Mouse (Mus musculus): ENCODE measurements around the gene Vwa8. TPM values are rescaled to one million over a fixed set of nuclear protein-coding genes. Genes with fewer than 3 reads are reported as not detected.

The Vwa8 gene
- total and polyA plus RNA-seq, 3 experiments = 12.4 to 17.5 (median 15.9) TPM

DNA sequence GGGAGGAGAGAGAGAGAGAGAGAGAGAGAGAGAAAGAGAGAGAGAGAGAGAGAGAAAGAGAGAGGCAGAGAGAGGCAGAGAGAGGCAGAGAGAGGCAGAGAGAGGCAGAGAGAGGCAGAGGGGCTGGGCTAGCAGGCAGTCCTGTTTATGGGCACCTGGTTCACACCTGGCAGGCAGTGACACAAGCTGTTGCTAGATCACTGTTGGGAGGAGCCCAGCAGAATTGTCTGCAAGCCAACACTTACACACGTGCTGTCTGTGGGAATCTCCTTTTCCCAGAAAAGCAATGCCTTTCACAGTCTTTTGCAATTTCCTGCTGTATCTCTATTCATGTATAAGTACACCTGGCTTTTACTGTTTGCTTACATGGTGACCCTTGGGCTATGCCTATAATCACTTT is 260.5 kb downstream of the Vwa8 start:
- Histone ChIP-seq H3K4me1 (ENCODE audit: control insufficient read depth in 1 of 2, insufficient read depth in 2 of 2) (0 out of 4 replicates have a peak, but pooled peaks cover 0 to 3% of the 10 kb centered on the region in 2 experiments), H3K9ac (ENCODE audit: insufficient read depth, low read depth) (no peak overlapping the region), H3K4me3 (replicated peaks in 1 of 3; ENCODE audit: low read depth in 2 of 3, low read length in 2 of 3, poor library complexity in 1 of 3) (no peak overlapping the region), H3K9me3 (replicated peaks; ENCODE audit: low read length) (peaks cover 6% of the 10 kb centered on the region), H3K79me2 (replicated peaks; ENCODE audit: control insufficient read depth, extremely low read depth, insufficient read depth, poor library complexity, severe bottlenecking) (no peaks in the 10 kb centered on the region), H3K27me3 (replicated peaks) (no peaks in the 10 kb centered on the region), H3K27ac (ENCODE audit: insufficient read depth, low read depth) (no peak overlapping the region), H3K36me3 (replicated peaks in 1 of 2; ENCODE audit: control insufficient read depth in 1 of 2, insufficient read depth in 1 of 2, low read length in 1 of 2) (peaks cover 0 to 30% of the 10 kb centered on the region in 2 experiments), H3K4me2 (ENCODE audit: insufficient read depth, low read depth, poor library complexity, severe bottlenecking) (no peak overlapping the region)
- dilution Hi-C loops (cut with MboI; ENCODE audit: extremely low pct_ligation_motif_present, extremely low pct_unique_long_range_greater_than_20kb, low sequenced_read_pairs) (no loop called here), in situ Hi-C loops (cut with MboI; ENCODE audit: low pct_ligation_motif_present, low pct_unique_long_range_greater_than_20kb, low sequenced_read_pairs) (loop anchor here (5.0 to 10.0 kb wide), 2 partner anchors 255 to 432 kb away; no protein-coding TSS in a partner anchor)
- DNase-seq (ENCODE audit: extremely low read depth) = no peak
- TF ChIP-seq MYC (IDR thresholded peaks at IDR 0.05; ENCODE audit: low read depth, low read length) (no peak), E2F4 (IDR thresholded peaks at IDR 0.05; ENCODE audit: insufficient replicate concordance, low read depth, low read length) (no peak), ELF1 (IDR thresholded peaks at IDR 0.05; ENCODE audit: low read depth, low read length) (no peak), RAD21 (IDR thresholded peaks at IDR 0.05; ENCODE audit: low read depth, low read length) (no peak), SIN3A (IDR thresholded peaks at IDR 0.05; ENCODE audit: low read length) (no peak), SMC3 (IDR thresholded peaks at IDR 0.05; ENCODE audit: low read depth, low read length) (no peak), USF2 (conservative IDR thresholded peaks at IDR 0.05; ENCODE audit: low read depth, low read length) (no peak), MAZ (IDR thresholded peaks at IDR 0.05; ENCODE audit: low read depth, low read length) (no peak), NELFE (IDR thresholded peaks at IDR 0.05; ENCODE audit: low read depth, low read length) (no peak)

DNA sequence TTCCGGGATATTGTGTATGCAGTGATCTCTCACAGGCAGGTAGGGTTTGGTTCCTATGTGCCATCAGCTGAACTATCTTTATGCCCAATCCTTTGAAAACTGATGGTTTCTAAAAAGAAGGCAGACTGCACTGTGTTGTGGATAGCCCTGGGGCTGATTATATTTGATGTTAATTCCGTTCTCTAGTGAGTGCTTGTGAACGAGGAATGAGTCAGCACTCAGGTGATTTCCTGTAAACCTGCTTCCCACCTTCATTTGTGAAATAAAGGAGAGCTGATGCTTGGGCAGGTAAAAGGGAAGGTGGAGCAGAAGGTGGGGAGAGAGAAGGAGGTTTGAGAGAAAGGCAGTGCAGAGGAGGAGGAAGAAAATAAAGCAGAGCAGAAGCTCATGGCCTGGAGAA is 261.2 kb downstream of the Vwa8 start:
- in situ Hi-C loops (cut with MboI; ENCODE audit: low pct_ligation_motif_present, low pct_unique_long_range_greater_than_20kb, low sequenced_read_pairs) = no loop called here
- H3K79me2 ChIP-seq (replicated peaks; ENCODE audit: control insufficient read depth, extremely low read depth, insufficient read depth, poor library complexity, severe bottlenecking) = no peaks in the 10 kb centered on the region
- dilution Hi-C loops (cut with MboI; ENCODE audit: extremely low pct_ligation_motif_present, extremely low pct_unique_long_range_greater_than_20kb, low sequenced_read_pairs) = no loop called here
- no peak overlapping the region for H3K27ac ChIP-seq (ENCODE audit: insufficient read depth, low read depth)
- no peak overlapping the region for H3K9ac ChIP-seq (ENCODE audit: insufficient read depth, low read depth)
- no peak overlapping the region for H3K4me3 ChIP-seq (replicated peaks in 1 of 3; ENCODE audit: low read depth in 2 of 3, low read length in 2 of 3, poor library complexity in 1 of 3)
- H3K9me3 ChIP-seq (replicated peaks; ENCODE audit: low read length) = peaks cover 6% of the 10 kb centered on the region
- peaks cover 0 to 27% of the 10 kb centered on the region in 2 experiments for H3K36me3 ChIP-seq (replicated peaks in 1 of 2; ENCODE audit: control insufficient read depth in 1 of 2, insufficient read depth in 1 of 2, low read length in 1 of 2)
- DNase-seq (ENCODE audit: extremely low read depth) = no peak
- TF ChIP-seq BHLHE40 (IDR thresholded peaks at IDR 0.05; ENCODE audit: low read depth, low read length) (no peak), NELFE (IDR thresholded peaks at IDR 0.05; ENCODE audit: low read depth, low read length) (no peak), ZC3H11A (IDR thresholded peaks at IDR 0.05; ENCODE audit: low read depth, low read length) (no peak), SMC3 (IDR thresholded peaks at IDR 0.05; ENCODE audit: low read depth, low read length) (no peak), CHD2 (IDR thresholded peaks at IDR 0.05; ENCODE audit: low read length) (no peak), GABPA (IDR thresholded peaks at IDR 0.05; ENCODE audit: insufficient replicate concordance, low read depth, low read length) (no peak), EP300 (IDR thresholded peaks at IDR 0.05; ENCODE audit: low read length) (no peak), MAFK (IDR thresholded peaks at IDR 0.05; ENCODE audit: insufficient replicate concordance, low read length) (no peak), KAT2A (IDR thresholded peaks at IDR 0.05; ENCODE audit: insufficient replicate concordance, low read length) (no peak), MEF2A (IDR thresholded peaks at IDR 0.05; ENCODE audit: borderline replicate concordance, low read depth, low read length) (no peak), CHD1 (IDR thresholded peaks at IDR 0.05; ENCODE audit: low read depth, low read length) (no peak), USF2 (conservative IDR thresholded peaks at IDR 0.05; ENCODE audit: low read depth, low read length) (no peak)
- H3K27me3 ChIP-seq (replicated peaks) = no peaks in the 10 kb centered on the region
- H3K4me1 ChIP-seq (ENCODE audit: control insufficient read depth in 1 of 2, insufficient read depth in 2 of 2) = 0 out of 4 replicates have a peak, but pooled peaks cover 0 to 3% of the 10 kb centered on the region in 2 experiments
- no peak overlapping the region for H3K4me2 ChIP-seq (ENCODE audit: insufficient read depth, low read depth, poor library complexity, severe bottlenecking)

All from CH12.LX (cell line).